Mouse (Mus musculus): ENCODE measurements around the gene Sec24d. TPM values are rescaled to one million over a fixed set of nuclear protein-coding genes. Genes with fewer than 3 reads are reported as not detected.

Sec24d gene
- polyA plus RNA-seq, 1 experiment, result 35.8 TPM

GRCm38 (mm10) chr3:123291670-123292069, 24.4 kb downstream of the Sec24d start:
- no peaks in the 10 kb centered on the region for H3K4me1 ChIP-seq (ENCODE audit: control insufficient read depth, insufficient read depth, low read length)
- no peak for TF ChIP-seq CTCF (IDR thresholded peaks at IDR 0.05; ENCODE audit: low read depth, low read length)
- TF ChIP-seq POLR2A (IDR thresholded peaks at IDR 0.05; ENCODE audit: borderline replicate concordance, low read depth, low read length), result no peak
- no peak overlapping the region for H3K4me3 ChIP-seq (ENCODE audit: insufficient read depth, low read length)
- H3K27ac ChIP-seq (ENCODE audit: insufficient read depth, low read depth, low read length), result no peak overlapping the region

- Histone ChIP-seq H3K4me1 (ENCODE audit: control insufficient read depth, insufficient read depth, low read length) (no peaks in the 10 kb centered on the region), H3K27ac (ENCODE audit: insufficient read depth, low read depth, low read length) (no peak overlapping the region), H3K4me3 (ENCODE audit: insufficient read depth, low read length) (no peak overlapping the region)
- TF ChIP-seq CTCF (IDR thresholded peaks at IDR 0.05; ENCODE audit: low read depth, low read length) (no peak), POLR2A (IDR thresholded peaks at IDR 0.05; ENCODE audit: borderline replicate concordance, low read depth, low read length) (no peak)
Observed at GRCm38 (mm10) chr3:123296654-123297053, 29.4 kb downstream of the Sec24d start.

GRCm38 (mm10) chr3:123298283-123298682, 31.0 kb downstream of the Sec24d start:
- H3K4me1 ChIP-seq (ENCODE audit: control insufficient read depth, insufficient read depth, low read length), result no peaks in the 10 kb centered on the region
- TF ChIP-seq POLR2A (IDR thresholded peaks at IDR 0.05; ENCODE audit: borderline replicate concordance, low read depth, low read length) (no peak), CTCF (IDR thresholded peaks at IDR 0.05; ENCODE audit: low read depth, low read length) (no peak)
- H3K4me3 ChIP-seq (ENCODE audit: insufficient read depth, low read length), result no peak overlapping the region
- no peak overlapping the region for H3K27ac ChIP-seq (ENCODE audit: insufficient read depth, low read depth, low read length)

- Histone ChIP-seq H3K4me1 (ENCODE audit: control insufficient read depth, insufficient read depth, low read length) (no peaks in the 10 kb centered on the region), H3K27ac (ENCODE audit: insufficient read depth, low read depth, low read length) (no peak overlapping the region), H3K4me3 (ENCODE audit: insufficient read depth, low read length) (no peak overlapping the region)
- TF ChIP-seq POLR2A (IDR thresholded peaks at IDR 0.05; ENCODE audit: borderline replicate concordance, low read depth, low read length) (no peak), CTCF (IDR thresholded peaks at IDR 0.05; ENCODE audit: low read depth, low read length) (no peak)
Observed at GRCm38 (mm10) chr3:123301521-123301920, 34.3 kb downstream of the Sec24d start.

GRCm38 (mm10) chr3:123305611-123306010, 38.4 kb downstream of the Sec24d start:
- no peak overlapping the region for H3K4me3 ChIP-seq (ENCODE audit: insufficient read depth, low read length)
- TF ChIP-seq POLR2A (IDR thresholded peaks at IDR 0.05; ENCODE audit: borderline replicate concordance, low read depth, low read length) (no peak), CTCF (IDR thresholded peaks at IDR 0.05; ENCODE audit: low read depth, low read length) (no peak)
- H3K4me1 ChIP-seq (ENCODE audit: control insufficient read depth, insufficient read depth, low read length), result no peaks in the 10 kb centered on the region

GRCm38 (mm10) chr3:123307446-123307845, 40.2 kb downstream of the Sec24d start:
- TF ChIP-seq POLR2A (IDR thresholded peaks at IDR 0.05; ENCODE audit: borderline replicate concordance, low read depth, low read length) (no peak), CTCF (IDR thresholded peaks at IDR 0.05; ENCODE audit: low read depth, low read length) (no peak)
- Histone ChIP-seq H3K4me3 (ENCODE audit: insufficient read depth, low read length) (no peak overlapping the region), H3K27ac (ENCODE audit: insufficient read depth, low read depth, low read length) (no peak overlapping the region), H3K4me1 (ENCODE audit: control insufficient read depth, insufficient read depth, low read length) (no peaks in the 10 kb centered on the region)

More at GRCm38 (mm10) chr3:123305611-123306010, 38.4 kb downstream of the Sec24d start:
- H3K27ac ChIP-seq (ENCODE audit: insufficient read depth, low read depth, low read length), result no peak overlapping the region

GRCm38 (mm10) chr3:123309141-123309540, 41.9 kb downstream of the Sec24d start:
- no peak for TF ChIP-seq POLR2A (IDR thresholded peaks at IDR 0.05; ENCODE audit: borderline replicate concordance, low read depth, low read length)
- TF ChIP-seq CTCF (IDR thresholded peaks at IDR 0.05; ENCODE audit: low read depth, low read length), result no peak
- Histone ChIP-seq H3K4me1 (ENCODE audit: control insufficient read depth, insufficient read depth, low read length) (no peaks in the 10 kb centered on the region), H3K4me3 (ENCODE audit: insufficient read depth, low read length) (no peak overlapping the region), H3K27ac (ENCODE audit: insufficient read depth, low read depth, low read length) (no peak overlapping the region)

DNA sequence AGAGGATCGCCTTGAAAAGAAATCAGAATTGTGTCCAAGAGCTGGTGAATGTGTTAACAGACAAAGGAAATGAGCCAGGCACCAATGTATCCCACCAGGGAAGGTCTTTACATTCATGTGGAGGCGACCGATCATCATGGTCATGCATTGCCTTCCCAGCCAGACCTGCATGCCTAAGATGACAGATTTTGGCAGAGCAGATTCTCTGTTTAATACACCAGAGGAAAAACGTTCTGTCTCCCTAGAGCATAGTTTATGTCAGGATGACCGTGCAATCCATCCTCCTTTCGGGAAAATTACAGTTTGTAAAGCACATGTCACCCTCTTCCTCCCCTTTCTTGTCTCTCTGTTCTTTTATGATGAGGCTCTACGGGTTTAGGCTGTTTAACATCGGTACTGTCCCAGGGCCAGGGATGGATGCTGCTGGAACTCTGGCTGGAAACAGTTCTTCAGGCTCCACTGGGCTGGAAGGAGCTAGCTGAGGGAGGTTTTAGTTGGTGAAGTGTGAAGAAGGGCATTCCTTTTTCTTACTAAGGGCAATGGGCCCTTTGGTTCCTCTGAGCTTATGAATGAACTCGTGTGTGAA, 45.3 kb downstream of the Sec24d start:
- H3K27ac ChIP-seq (ENCODE audit: insufficient read depth, low read depth, low read length), result no peak overlapping the region
- no peak for TF ChIP-seq CTCF (IDR thresholded peaks at IDR 0.05; ENCODE audit: low read depth, low read length)
- TF ChIP-seq POLR2A (IDR thresholded peaks at IDR 0.05; ENCODE audit: borderline replicate concordance, low read depth, low read length), result no peak
- no peak overlapping the region for H3K4me3 ChIP-seq (ENCODE audit: insufficient read depth, low read length)
- H3K4me1 ChIP-seq (ENCODE audit: control insufficient read depth, insufficient read depth, low read length), result no peaks in the 10 kb centered on the region

GRCm38 (mm10) chr3:123313477-123313876, 46.2 kb downstream of the Sec24d start:
- Histone ChIP-seq H3K4me1 (ENCODE audit: control insufficient read depth, insufficient read depth, low read length) (no peaks in the 10 kb centered on the region), H3K27ac (ENCODE audit: insufficient read depth, low read depth, low read length) (no peak overlapping the region), H3K4me3 (ENCODE audit: insufficient read depth, low read length) (no peak overlapping the region)
- TF ChIP-seq CTCF (IDR thresholded peaks at IDR 0.05; ENCODE audit: low read depth, low read length) (no peak), POLR2A (IDR thresholded peaks at IDR 0.05; ENCODE audit: borderline replicate concordance, low read depth, low read length) (no peak)

GRCm38 (mm10) chr3:123313920-123314614, 46.8 kb downstream of the Sec24d start:
- TF ChIP-seq CTCF (IDR thresholded peaks at IDR 0.05; ENCODE audit: low read depth, low read length) (no peak), POLR2A (IDR thresholded peaks at IDR 0.05; ENCODE audit: borderline replicate concordance, low read depth, low read length) (no peak)
- Histone ChIP-seq H3K27ac (ENCODE audit: insufficient read depth, low read depth, low read length) (no peak overlapping the region), H3K4me1 (ENCODE audit: control insufficient read depth, insufficient read depth, low read length) (no peaks in the 10 kb centered on the region), H3K4me3 (ENCODE audit: insufficient read depth, low read length) (no peak overlapping the region)

Data from bone marrow macrophage, adult 2 months (primary cell).